Mouse (Mus musculus): Measurements from ENCODE around the gene Olfr1156.

The Olfr1156 gene

DNA sequence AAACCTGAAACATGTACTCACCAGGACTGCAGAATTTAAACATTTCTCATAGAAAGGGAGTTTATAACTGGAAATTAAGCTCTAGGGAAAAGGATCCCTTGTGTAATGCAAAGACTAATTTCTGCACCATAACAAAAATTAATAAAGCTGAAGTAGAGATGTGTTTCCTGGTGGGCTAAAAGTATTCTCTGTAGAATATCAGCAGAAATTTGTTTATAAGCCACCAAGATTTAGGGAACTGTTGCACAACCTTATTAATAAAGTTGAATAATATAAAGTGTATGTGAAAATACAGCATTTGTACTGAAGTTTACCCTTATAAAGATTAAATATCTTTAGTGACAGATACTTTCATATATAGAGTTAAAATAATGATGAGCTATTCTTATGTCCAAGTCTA lies at the start of gene Olfr1156:
Gene Olfr1156 (minus strand): TSS at position 101 of the 400 bp plus-strand sequence.
- no peak for DNase-seq (ENCODE audit: low spot score in 2 of 2)

DNA sequence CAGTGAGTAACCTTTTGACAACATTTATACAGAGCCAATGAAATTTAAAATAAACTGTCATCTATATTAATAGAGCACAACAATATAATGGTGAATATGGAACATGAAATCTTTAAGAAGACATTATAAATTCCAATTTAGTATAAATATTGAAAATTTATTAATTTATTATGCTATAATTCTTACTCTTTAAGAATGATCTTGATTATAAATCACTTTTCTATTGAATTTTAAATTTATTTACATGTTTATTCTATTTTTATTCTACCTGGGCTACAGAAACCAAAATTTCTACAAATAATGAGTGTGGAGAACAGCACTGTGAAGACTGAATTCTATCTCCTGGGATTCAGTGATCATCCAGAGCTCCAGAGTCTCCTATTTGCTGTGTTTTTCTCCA lies 36.9 kb upstream of the Olfr1156 start, which contains the start of gene Olfr1158:
Gene Olfr1158 (plus strand): TSS at position 301 of the 400 bp plus-strand sequence.
- no peak for DNase-seq (ENCODE audit: low spot score in 2 of 2)

DNA sequence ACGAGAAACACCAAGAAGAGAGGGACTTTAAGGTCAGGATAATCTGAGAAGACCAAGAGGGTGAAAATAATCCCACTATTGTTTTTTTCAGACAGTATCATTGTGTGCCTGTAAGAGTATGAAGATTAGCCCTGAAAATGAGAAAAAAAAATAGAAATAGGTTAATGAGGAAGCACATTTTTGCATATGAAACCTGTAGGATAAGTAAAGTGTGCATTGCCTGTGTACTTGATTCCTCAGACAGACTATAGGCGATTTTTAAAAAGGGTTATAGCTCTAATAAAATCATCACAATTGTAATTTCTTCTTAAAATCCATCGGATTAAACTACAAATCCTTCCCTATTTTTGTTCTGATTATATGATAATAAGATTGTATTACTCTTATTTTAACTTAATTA lies 21.7 kb upstream of the Olfr1156 start, which contains the start of gene Olfr74:
Gene Olfr74 (minus strand): TSS at position 101 of the 400 bp plus-strand sequence.
- no peak for DNase-seq (ENCODE audit: low spot score in 2 of 2)

DNA sequence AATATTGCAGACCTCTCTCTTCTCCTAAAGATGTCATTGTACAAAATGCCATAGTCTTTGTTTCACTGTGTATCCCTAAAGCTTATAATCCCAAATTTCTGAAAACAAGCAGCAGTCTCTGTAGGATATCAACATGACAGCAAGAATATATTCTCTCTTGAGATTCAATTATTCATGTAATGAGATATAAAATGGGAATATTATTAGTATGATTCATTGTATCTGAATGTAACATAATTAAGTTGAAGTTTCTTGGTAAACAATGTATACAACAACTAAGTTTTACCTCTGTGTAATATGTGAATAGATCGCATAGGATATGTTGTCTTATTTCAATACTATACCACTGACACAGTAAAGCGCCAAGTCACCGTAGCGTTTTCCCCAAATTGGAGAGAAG lies 15.3 kb upstream of the Olfr1156 start, which contains the start of gene Olfr1157:
Gene Olfr1157 (minus strand): TSS at position 101 of the 400 bp plus-strand sequence.
- DNase-seq (ENCODE audit: low spot score in 2 of 2): no peak

DNA sequence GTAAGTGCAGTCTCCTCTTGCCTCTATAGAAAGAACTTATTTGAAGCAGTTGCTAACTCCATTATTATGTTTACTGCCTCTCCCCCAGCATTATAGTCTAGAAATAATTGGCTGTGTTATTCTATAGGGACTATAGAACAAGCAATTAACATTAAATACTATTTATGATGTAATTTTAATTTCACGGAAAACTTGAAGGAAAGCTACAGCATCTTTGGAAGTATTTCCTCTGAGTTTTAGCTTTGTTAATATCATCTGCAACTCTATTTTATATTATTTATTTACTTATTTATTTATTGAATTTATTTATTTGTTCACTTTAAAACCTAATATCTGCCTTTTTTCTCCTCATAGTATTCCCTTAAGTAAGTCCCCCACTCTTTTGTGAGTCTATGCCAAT lies 7.9 kb downstream of the Olfr1156 start, which contains the start of gene Olfr1155:
Gene Olfr1155 (minus strand): TSS at position 101 of the 400 bp plus-strand sequence.
- no peak for DNase-seq (ENCODE audit: low spot score in 2 of 2)

DNA sequence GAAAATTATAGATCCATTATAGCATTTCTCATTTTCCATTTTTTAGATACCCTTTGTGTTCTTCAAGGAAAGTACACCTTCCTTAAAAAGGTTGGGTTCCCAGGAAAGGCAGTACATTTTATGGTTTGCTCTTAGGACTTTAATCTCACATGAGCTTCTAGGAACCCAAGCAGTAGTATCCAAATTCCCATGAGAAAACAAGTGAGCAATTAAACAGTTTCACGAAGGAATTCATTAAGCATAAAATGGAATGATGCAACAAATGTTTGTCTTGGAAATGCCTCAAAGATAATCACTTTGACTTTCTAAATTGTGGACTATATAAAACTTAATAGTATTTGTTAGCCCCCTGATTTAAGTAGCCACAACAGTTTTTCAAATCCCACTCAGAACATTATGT lies 47.8 kb downstream of the Olfr1156 start, which contains the start of gene Olfr1154:
Gene Olfr1154 (minus strand): TSS at position 101 of the 400 bp plus-strand sequence.
- no peak for DNase-seq (ENCODE audit: low spot score in 2 of 2)
